Mouse (Mus musculus) gastrocnemius, postnatal 25 days (tissue): Measurements from ENCODE around the gene Fez2. TPM values are rescaled to one million over a fixed set of nuclear protein-coding genes. Genes with fewer than 3 reads are reported as not detected.

ENCODE experiments used
- DNase-seq: peaks from one replicate; pipeline ENCODE4 v3.0.0; 2022
- total RNA-seq, 2 experiments: library from RNA; stranded (reverse); gene quantifications; 1 replicate in 1 of 2; 2 replicates in 1 of 2; pipeline ENCODE4 v1.2.3; 2021

The Fez2 gene
- total RNA-seq, 2 experiments from 2014 or later = 52.0 to 62.7 TPM

DNA sequence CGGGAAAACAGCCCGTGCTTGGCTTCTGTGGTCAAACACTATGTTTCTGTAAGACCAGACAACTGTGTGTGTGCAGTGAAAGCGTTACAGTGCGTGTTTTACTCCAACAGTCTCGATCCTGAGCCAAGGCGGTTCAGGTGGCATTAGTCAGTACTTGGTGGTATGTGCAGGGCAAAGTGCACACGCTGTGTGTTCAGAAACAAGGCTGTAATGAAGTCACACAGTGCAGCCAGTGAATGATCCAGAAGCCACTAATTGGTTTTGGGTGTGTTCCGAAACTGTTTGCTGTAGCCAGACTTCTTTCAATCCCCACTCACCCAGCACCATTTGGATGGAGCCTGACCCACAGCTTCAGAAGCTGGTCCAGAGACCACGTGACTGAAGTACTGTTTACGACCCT is 9.6 kb downstream of the Fez2 start:
- DNase-seq = no peak

DNA sequence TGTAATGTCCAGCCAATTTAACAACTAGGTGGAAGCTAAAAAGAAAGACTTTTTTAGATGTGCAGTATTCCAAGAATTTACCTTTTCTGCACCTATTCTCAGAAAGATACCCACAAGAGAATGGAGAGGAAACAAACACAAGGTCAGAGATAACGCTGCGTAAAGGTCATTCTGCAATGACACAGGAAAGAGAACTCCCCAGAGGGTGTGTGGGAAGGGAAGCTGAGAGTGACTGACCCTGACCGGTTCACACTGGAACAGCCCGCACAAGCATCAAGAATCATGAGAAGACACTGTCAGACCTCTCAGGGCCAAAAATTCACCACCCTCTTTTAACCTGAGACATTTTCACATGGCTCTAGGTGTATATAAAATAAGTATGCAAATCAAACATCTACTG is 10.4 kb downstream of the Fez2 start:
- DNase-seq = no peak

DNA sequence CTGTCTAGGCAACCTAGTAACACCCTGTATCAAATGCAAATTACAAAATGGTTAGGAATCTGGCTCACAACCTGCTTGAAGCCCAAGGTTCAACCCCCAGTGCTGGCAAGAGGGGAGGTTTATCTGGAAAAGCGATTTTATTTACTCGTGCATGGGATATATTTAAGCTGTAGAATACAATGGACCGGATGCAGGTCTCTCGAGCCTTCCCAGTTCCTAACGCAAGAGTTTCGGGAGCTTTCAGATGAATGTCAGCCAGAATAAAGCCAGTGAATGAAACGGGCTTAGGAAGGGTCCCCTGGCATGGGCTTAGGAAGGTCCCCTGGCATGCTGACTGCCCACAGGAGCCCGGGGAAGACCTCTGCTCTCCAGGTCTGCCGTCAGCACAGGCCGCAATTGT is 11.1 kb downstream of the Fez2 start:
- no peak for DNase-seq

DNA sequence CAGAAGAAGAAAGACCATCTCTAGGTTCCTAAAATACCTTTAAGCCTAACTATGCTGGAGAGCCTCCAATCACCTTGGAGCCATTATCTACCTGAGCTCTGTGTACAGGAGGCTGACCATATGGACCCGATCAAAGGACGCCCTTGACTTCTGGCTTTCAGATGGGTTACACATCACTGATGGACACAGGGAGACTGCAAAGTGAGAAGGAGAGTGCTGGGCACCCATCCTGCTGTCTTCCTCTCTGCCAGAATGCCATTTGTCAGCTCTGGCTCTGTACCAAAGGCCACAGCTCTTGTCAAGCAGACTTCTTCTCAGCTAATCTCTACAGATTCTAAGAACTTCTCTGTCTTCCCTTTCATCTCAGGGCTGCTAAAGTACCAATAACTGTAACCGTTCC is 12.6 kb downstream of the Fez2 start:
- peak; percentile 28 for DNase-seq

DNA sequence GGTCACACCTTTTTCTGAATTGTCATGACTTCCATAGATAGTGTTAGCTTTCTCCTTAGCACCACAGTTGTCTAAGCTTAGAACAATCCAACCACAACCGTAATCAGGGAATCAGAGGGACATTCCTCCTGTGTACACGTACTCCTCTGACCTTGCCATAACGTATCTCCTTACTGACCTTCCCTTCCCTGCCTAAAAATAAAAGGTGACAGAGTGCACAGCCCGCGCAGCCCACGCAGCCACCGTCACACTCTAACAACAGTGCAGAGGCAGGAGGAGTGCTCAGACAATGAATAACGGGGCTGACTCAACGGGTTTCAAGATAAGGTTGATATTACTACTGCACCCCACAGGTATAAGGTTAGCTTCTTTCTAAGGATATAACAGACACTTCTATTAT is 14.1 kb downstream of the Fez2 start:
- DNase-seq = no peak

DNA sequence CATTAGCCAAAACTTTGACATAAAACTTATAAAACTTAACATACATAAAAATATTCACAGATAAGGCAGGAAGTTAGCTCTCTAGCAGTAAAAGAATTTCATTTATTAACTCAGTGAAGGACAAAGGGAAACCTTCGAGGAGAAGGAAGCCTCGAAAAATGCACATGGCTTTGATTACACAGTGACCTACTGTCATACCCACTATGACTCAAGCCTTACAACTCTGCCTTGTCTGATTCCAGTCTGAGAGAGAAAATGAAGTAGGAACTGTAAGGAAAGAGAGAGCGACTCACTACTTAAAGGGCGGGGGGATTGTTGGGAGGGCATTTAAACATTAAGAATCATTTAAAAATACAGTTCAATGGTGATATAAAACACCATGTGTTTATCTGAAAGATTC is 14.7 kb downstream of the Fez2 start:
- DNase-seq = no peak

DNA sequence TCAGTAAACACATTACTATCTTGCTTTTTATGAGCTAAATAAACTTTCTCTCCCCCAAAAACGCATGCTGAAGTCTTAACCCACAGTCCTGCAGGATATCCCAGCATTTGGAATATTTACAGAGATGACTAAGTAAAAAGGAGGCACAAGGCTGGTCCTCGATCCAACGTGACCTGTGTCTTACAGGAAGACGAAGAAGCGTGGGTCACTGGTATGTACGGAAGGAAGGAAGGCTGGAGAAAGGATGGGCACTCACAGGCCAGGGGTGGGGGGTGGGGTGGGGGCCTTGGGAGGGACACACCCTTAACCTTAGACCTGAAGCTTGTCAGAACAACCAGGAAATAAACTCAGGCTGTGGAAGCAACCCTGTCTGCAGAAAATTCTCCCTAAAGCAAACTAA is 15.8 kb downstream of the Fez2 start:
- DNase-seq = no peak

DNA sequence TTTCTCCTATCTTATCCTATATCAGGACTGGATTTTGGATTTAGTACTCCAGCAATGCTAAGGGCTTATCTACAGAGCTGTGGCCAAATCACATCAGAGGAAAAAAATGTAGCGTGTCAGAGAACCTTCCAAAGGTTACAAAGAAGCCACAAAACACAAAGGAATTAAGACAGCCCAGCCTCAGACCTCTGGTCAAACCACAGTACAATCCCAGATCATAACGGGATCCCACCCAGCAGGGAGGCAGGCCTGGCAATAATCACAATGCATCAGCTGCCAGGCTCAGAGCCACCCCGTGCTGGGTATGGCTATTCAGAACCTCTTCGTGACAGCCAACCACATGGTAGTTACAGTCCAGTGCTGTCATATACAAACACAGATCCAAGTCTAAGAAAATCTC is 16.2 kb downstream of the Fez2 start:
- DNase-seq = no peak

DNA sequence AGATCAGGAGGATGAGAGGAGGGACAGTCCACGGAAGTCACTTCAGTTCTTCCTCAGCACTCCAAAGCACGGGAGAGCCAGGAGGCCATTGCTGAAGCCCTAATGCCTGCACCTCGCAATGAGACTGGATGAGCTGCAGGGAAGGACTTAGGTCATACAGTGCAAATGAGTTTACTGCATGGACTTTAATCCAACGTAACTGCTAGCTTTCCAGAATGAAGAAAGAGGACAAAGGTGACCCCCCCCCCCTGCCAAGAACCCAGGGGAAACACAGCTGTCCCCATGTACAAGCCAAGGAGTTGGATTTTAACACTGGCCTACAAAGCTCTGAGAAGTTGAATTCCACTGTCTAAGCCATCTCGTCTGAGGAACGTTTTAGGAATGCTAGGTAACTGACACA is 16.6 kb downstream of the Fez2 start:
- DNase-seq = no peak

DNA sequence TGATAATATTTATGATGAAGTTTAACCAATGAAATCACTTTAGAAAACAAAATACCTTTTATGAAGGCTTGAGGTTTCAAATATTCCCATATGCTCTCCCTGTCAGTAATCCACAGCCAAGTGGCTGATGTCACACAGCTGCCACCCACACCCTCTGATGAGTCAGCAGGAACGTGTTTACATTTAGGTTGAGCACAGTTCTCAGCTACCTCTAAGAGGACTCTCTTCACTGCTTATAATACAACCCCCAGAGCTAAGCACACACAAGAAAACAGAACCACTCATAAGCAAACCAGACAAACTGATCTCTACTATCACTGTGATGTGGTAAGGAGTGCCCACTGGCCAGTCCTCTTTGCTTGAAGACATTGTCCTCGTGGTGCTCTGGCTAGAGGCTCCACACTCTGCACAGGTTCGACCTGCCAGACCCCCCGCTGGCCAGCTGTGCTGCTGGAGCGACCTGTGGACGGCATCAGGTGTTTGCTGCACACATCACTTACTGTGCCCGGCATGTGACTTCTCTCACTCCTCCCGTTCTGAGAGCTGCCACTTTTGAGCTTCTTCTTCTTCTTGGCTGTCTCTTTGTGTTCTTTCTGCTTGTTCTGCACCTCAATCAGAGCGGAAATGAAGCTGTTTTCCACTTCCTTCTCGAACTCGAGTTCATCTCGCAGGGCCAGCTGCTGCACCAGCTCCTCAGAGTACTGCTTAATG is 17.7 kb downstream of the Fez2 start:
- DNase-seq = no peak

DNA sequence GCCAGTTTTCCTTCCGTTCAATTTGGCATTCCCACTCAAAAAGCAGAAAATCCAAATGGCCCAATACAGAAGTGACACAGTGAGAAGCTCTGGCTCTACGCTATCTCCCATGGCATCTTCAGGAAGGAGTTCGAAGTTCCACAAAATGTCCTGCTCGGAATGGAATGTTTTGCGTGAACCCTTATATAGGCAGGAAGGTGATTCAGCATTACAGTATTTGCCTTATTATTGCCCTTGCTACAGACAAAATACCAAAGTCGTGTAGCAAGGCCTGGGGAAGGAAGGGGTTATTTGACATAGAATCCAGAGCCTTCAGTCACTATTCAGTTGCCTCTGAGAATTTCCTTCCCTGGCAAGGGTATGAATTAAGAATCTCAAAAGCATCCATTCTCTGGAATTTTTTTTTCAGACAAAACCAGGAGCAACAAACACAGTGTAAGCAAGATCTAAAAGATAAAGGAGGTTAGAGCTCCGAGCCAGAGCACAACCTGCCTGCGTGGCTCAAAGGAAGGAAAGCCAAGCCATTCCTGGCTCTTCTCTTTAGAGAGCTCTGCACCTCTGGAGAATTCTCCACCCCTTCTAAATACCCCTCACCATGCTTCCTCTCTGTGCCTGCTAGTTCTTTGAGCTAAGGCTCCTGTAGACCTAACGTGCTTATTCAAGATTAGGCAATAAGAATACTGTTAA is 25.4 kb downstream of the Fez2 start:
- no peak for DNase-seq

DNA sequence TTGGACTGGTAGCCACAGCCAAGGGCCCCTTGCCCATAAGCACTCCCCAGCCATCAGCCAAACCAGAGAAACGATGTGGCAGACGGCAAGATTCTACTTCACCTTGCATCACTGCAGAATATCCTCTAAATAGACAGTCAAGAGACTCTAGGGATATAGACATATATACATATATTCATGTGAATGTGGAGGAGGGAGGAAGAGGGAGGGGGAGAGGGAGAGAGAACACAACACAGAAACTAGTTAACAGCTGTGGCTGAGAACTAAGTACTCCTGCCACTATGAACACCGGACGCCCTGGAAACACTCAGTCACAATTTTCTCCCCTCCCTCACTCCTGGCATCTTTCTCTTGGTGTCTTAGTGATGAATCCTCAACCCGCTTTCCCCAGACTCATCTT is 28.4 kb downstream of the Fez2 start:
- DNase-seq = no peak

DNA sequence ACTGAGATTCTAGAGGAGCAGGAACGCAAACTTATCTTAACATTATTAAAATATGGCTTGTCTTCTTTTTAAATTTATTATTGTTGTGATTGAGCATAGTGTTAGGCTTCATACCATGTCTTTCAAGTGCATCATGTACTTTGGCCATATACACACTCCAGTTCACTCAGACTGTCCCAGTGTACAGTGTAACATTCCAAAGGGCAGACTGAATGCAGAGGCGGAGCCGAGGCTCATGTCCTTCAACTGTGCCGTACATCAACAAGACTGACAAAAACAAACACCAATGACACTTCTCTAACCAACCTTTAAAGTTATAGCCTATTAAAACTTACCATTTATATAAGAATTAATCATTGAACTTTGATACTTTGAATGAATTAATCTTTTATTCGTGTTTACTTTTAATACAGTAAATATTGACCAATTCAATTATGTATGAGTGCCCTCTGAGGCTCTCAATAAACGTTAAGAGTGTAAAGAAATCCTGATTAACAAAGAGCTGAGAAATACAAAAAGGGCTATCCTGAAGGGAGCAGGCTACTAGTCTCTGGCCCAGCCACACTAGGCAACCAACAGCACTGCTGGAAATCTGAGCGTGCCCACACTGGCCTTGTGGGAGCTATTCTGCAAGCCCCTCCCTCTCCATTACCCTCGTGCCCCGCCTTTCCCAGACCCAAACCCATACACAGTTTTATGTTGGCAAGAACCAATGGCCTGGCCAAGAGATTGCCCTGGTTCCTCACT is 29.7 kb downstream of the Fez2 start:
- no peak for DNase-seq

DNA sequence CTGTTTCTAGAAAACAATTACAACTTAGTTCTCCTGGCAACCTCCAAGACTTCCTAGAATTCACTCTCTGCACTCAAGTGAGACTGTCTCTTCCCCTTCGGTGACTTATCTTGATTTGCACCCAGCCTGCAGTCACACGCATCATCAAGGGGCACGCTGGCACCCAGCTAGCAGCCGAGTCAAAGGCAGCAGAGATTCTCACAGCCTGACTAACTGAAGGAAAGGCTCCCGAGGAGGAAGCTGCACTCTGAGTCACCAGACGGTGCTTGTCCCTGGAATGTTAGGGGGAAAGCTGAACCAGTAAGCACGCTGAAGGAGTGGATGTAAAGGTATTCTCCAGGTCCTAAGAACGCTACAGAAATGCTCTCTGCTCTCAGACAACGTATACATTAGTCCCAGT is 30.3 kb downstream of the Fez2 start:
- no peak for DNase-seq

DNA sequence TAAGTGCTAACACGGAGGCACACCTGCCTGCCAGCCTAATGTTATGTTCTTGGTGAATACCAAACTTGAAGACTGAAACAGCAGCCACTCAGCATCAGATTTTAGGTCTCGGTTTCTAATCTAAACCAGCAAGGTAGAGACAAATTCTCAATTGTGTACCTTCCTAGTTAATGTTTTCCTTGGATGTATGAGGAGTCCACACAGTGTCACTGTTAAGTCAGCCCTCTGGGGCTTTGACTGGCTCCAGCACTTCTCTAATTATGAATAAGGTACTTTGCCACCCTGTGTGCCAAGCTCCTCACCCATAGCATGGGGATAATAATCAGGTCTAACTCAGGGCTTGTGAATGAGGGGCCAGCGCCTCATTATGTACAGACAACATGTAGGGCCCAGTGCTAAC is 35.6 kb downstream of the Fez2 start:
- DNase-seq = no peak

DNA sequence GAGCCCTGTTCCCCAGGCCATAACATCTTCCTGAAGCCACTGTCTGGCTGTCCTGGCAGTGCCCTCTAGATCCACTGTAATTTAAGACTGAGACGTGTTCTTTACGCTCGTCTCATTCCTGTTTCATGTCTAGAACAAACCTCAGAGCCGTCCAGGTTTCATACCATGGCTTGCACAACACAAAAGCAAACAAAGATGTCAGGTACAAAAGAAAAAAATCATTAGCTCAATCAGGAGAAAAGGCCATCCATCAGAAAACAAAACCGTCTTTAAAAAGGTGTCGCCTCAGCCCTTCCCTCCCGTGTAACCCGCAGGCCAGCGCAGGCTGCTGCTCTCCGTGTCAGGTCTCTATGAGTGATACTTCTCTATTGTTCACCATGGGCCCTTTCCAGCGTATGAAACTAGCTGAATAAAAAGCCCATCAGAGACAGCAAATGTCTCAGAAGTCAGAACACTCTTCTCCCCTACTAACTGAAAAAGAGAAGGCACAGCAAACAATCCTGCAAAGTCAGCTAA is 38.2 kb downstream of the Fez2 start:
- DNase-seq = no peak

DNA sequence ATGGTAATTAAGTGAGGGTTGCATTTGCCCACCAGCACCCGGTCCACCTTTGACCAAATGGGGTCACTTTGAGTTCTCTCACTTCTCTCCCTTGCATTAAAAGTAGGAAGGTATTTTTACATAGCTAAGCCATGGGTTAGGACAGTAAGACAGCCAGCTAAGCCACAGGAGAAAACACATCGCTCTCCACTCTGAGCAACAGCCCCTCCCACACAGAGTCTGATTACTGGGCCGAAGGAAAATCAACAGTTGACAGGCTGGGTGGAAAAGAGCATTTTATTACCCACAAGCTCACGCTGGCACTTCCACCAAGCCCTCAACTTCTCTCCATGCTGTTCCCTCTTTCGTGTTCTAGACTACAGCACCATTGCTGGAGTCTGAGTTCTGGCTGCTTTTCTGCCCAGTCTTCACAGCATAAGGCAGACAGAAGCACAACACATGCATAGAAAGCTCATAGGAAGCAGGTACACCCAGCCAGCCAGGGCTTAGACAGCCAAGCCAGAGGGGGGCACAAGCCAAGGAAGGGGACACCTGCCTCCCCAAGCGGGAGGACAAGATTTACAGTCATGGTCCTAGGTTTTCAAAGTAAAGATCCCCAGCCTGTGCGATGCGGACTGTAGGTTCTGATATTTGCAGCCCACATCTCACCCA is 38.7 kb downstream of the Fez2 start:
- no peak for DNase-seq

DNA sequence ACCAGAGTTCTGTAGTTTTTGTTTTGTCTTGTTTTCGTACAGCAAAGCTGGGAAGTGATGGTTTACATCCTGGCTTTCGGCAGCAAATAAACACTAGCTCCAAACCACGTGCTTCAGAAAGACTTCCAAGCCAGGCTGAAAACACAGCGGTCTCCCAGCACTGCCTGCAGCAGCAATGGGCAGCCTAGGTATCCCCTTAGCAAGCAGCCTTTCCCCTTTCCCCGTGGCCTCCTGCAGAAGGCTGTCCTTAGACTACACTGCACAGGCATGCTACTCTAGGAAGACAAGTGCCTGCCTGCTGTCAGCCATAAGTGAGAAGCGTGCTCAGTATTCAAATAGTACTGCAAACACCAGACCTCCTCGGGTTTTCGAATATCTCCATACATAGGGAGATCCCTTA is 41.4 kb downstream of the Fez2 start:
- no peak for DNase-seq

DNA sequence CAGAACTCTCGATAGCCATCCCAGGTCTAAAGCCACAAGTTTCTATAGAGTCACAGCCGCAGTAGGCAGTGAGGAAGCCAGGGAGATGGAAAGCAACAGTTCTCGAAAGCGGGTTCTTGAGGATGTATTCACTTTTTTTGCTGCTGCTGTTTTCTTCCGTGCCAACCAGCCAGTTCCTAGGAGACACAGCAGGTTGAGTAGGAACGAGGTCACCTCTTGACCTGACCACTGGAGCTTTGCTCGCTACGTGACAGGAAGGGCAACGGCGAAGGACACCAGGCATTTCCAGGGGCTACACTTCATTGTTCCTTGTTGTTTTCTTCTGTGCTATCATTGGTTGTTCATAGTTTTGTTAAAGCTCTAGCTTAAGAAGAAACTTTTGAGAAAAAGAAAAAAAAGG is 43.2 kb downstream of the Fez2 start:
- DNase-seq = no peak

DNA sequence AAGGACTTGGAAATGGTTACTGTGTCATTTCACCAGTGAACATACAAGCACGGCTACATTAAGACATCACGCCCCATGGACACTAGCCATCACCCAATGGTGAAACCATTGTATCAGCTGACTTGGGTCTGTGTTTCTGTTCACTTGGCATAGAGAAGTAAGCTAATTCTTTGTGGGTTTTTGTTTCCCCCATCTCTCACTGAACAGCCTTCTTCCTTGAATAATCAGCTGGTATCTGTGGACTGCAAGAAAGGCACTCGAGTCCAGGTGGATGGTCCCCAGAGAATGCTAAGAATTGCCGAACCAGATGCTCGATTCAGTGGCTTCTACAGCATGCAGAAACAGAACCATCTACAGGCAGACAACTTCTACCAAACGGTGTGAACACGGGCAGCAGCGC is 44.1 kb downstream of the Fez2 start:
- no peak for DNase-seq

DNA sequence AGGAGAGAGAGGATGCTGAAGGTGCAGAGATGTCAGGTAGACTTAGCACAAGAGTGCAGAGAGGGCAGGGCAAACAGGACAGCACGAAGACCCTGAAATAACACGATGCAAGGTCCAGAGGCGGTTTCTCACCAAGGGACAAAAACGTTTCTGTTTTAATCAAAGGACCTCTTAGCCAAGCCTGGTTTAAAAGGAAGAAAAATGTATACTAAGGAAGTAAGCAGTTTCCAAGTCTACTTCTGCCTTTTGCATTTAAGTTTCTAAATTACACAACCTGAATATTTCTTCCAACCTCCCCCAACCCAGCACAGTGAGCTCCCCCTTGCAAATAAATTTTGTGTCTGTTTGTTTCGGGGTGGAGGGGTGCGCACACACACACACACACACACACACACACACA is 44.8 kb downstream of the Fez2 start:
- DNase-seq = no peak

DNA sequence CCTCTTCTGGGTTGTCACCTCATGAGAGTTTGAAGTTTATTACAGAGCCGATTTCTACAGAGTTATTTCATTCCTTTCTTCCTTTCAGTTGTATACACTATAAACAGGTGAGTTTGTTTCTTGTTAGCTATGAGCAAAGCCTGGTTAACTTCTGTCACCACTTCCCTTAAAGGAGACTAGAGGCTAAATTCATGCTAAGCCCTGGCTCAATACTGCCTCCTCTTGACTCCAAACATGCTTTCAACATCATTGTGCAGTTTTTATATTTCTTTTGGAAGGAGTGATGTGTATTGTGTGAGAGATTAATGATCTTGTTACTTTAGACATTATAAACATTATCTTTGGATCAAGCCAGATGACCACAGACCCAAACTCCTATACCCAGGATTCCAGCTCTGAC is 47.5 kb downstream of the Fez2 start:
- no peak for DNase-seq

DNA sequence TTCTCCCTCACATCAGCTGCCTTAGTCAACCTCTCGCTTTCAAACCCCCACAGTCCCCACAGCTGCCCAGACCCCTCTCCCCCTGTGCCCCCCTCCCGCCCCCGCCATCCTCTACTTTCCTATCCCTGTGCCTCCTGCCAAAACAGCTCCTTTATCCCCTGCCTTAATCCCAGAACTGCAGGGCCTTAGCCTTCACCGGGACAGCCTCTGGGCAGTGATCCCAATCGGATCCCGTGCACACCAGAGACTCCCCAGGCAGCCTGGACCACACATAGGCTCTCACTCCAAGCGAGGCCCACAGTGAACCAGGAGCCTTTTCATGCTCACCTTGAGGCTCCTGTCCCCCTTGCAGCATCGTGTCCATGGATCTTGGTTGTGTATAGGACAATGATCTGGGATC is 49.5 kb downstream of the Fez2 start:
- no peak for DNase-seq
